Mouse (Mus musculus): Measurements from ENCODE around the gene Ndufa13.

- TF ChIP-seq EP300 (IDR thresholded peaks at IDR 0.05; ENCODE audit: low read depth) = no peak
- no peak for TF ChIP-seq CTCF (IDR thresholded peaks at IDR 0.05; ENCODE audit: low read depth)
Measured at GRCm38 (mm10) chr8:69938245-69938982, 36.1 kb upstream of the Ndufa13 start.
